Mouse (Mus musculus): Measurements from ENCODE around the gene Tgfb3. TPM values are rescaled to one million over a fixed set of nuclear protein-coding genes. Genes with fewer than 3 reads are reported as not detected.

Tgfb3 gene
- polyA plus RNA-seq, 1 experiment from 2014 or later, result 6.1 TPM

DNA sequence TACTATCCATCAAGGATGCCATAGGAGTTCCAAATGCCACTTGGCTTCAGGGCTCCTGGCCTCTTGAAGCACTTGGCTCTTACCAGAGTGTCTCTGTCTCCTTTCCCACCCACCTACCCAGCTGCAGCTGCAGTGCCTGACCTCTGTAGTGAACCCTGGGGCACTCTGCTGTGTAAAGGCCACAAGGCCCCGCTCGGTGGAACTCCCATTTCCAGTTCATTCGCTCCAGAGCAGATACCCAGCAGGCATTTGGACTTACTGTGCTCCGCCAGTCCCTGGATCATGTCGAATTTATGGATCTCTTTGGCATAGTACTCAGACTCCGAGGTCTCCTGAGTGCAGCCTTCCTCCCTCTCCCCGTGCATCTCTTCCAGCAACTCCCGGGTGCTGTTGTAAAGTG, 1.5 kb downstream of the Tgfb3 start:
- 22% methylated on average over 8 of the region's 8 CpGs for WGBS

DNA sequence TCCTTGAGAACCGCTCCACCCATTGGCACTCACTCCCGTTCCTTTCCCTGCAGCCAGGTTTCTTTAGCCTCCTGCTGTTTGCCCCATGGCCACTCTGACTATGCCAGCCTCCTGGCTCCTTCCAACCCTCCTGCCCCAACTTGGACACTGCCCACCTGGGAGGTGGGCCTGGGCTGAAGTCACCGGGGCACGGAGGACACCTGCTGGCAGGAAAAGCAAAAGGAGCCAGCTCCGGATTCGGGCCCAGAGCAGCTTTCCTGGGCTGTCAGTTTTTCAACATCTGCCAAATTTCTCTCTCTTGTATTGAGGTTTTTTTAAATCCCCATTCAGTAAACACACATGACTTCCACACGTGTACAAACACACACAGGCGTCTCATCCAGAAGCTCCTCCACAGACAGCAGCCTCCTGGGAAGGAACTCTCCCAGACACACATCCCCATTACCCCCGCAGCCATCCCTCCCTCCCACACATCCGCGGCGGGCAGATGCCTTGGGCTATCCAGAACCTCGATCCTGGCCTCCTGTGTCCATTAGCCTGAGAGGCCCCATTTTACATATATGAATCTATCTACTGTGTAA, 2.4 kb downstream of the Tgfb3 start:
- Histone ChIP-seq H3K9me3 (no peaks in the 10 kb centered on the region; the same call in 1 of the 2 replicates), H3K27me3 (ENCODE audit: poor library complexity, severe bottlenecking) (peaks cover 57% of the 10 kb centered on the region), H3K36me3 (replicated peaks) (no peaks in the 10 kb centered on the region), H3K4me1 (peaks cover 36% of the 10 kb centered on the region), H3K4me3 (peak overlapping the region; percentile 65), H3K27ac (no peak overlapping the region)
- DNase-seq (ENCODE audit: extremely low spot score, low spot score), result peak; percentile 17
- 9% methylated on average over 13 of the region's 13 CpGs for WGBS

More for the DNA sequence above, 1.5 kb downstream of the Tgfb3 start:
- Histone ChIP-seq H3K4me1 (peaks cover 39% of the 10 kb centered on the region), H3K4me3 (peak overlapping the region; percentile 65), H3K27me3 (ENCODE audit: poor library complexity, severe bottlenecking) (peaks cover 59% of the 10 kb centered on the region), H3K36me3 (replicated peaks) (no peaks in the 10 kb centered on the region), H3K9me3 (no peaks in the 10 kb centered on the region), H3K27ac (peak overlapping the region; percentile 91)
- DNase-seq (ENCODE audit: extremely low spot score, low spot score), result no peak

DNA sequence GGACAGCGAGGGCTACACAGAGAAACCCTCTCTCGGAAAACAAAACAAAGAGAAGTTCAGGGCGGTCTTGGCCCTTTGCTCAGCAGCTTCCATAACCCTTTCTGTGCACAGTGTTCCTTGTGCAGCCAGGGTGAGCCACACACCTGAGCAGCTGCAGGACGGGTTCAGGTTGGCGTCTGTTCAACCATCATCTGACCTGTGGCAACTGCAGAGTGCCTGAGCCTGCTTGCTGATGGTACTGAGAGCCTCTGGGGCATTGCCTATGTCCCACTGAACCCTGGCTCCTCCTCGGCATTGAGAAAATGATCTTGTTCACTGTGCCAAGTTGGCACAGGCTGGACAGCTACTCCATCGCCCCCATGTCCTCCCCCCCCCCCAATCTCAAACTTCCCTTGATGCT, 3.5 kb downstream of the Tgfb3 start:
- peaks cover 46% of the 10 kb centered on the region for H3K27me3 ChIP-seq (ENCODE audit: poor library complexity, severe bottlenecking)
- H3K27ac ChIP-seq, result no peak overlapping the region
- peaks cover 42% of the 10 kb centered on the region for H3K4me1 ChIP-seq
- H3K9me3 ChIP-seq, result no peaks in the 10 kb centered on the region; the same call in 1 of the 2 replicates
- WGBS, result 88% methylated on average over 7 of the region's 7 CpGs
- H3K4me3 ChIP-seq, result no peak overlapping the region
- no peak for DNase-seq (ENCODE audit: extremely low spot score, low spot score)
- H3K36me3 ChIP-seq (replicated peaks), result no peaks in the 10 kb centered on the region

DNA sequence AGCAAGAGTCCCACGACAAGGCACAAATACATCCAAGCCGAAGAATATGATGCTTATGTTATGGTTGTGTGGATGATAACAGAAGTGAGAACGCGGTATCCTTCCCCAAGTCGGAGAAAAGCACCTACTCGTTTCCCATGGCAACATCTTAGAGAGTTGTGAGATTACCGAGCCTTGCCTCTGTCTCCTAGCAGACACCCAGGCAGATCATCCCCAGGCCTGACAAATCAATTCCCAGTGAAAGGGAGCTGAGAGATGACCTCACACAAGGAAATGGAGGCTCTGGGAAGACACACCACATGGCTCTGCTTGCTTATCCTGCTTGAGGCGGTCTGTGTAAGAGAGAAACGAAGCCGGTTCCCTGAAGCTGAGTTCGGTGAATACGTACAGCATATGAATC, 4.2 kb downstream of the Tgfb3 start:
- 87% methylated on average over 12 of the region's 12 CpGs for WGBS
- DNase-seq (ENCODE audit: extremely low spot score, low spot score), result no peak

DNA sequence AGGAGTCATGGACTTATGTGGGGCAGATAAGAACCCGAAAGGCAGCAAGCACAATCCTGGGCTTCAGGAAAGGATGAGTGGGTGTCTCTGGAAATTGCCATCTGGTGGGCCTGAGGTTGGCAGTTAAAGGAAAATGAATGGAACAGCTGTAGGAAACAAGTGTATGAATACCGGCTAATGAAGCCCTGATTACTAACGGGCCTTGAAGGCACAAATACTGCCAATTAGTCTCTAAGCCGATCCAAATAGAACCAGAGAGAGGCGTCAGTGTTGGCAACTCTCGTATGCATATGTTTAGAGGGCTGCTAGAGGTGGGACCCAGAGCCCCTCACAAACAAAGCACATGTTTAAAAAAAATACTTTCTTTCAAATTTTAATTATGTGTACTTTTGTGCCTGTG, 7.4 kb downstream of the Tgfb3 start:
- Histone ChIP-seq H3K4me3 (no peak overlapping the region), H3K27me3 (ENCODE audit: poor library complexity, severe bottlenecking) (peaks cover 18% of the 10 kb centered on the region), H3K36me3 (replicated peaks) (no peaks in the 10 kb centered on the region), H3K4me1 (peaks cover 16% of the 10 kb centered on the region), H3K27ac (no peak overlapping the region), H3K9me3 (no peaks in the 10 kb centered on the region; the same call in 1 of the 2 replicates)
- 76% methylated on average over 6 of the region's 6 CpGs for WGBS
- no peak for DNase-seq (ENCODE audit: extremely low spot score, low spot score)

More for the DNA sequence above, 4.2 kb downstream of the Tgfb3 start:
- no peaks in the 10 kb centered on the region; the same call in 1 of the 2 replicates for H3K9me3 ChIP-seq
- no peak overlapping the region for H3K27ac ChIP-seq
- H3K4me3 ChIP-seq, result no peak overlapping the region
- H3K36me3 ChIP-seq (replicated peaks), result no peaks in the 10 kb centered on the region
- peaks cover 42% of the 10 kb centered on the region for H3K4me1 ChIP-seq
- H3K27me3 ChIP-seq (ENCODE audit: poor library complexity, severe bottlenecking), result peaks cover 39% of the 10 kb centered on the region

DNA sequence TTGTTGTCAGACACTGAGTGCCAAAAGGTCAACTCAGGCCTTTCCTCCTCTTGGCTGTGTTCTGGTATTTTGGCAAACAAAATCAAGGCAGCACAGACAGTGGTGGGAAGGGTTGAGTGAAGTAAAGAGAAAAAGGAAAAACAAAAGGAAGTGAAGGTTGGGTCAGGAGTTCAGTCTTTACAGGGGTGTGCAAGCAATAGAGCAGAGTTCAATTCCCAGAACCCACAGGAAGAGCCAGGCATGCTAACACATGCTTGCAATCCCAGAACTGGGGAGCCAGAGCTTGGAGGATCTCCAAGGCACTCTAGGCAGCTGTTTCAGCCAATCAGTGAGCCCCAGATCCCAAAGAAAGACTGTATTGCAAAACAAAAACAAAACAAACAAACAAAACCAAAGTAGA, 14.0 kb downstream of the Tgfb3 start:
- DNase-seq (ENCODE audit: extremely low spot score, low spot score), result no peak

DNA sequence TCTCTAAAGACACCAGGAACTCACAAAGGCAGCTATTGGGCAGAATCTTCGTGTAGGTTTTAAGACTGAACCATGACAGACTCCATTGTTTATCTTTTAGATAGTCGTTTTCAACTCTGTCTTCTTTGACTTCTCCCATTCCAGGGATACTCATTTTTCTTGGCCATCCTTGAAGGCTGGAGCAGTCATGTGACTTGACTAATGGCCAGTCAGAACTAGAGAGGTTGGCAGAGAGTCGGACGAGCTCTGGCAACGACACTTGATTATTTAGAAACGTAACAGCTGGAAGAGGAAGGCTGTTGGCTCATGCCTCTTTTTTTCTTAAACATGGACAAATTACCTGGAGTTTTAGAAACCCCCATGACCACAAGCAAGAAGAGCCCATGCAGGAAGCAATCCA, 19.5 kb downstream of the Tgfb3 start:
- DNase-seq (ENCODE audit: extremely low spot score, low spot score), result no peak
- H3K36me3 ChIP-seq (replicated peaks), result peaks cover 22% of the 10 kb centered on the region

More for the DNA sequence above, 14.0 kb downstream of the Tgfb3 start:
- H3K9me3 ChIP-seq, result no peaks in the 10 kb centered on the region
- H3K27ac ChIP-seq, result no peak overlapping the region
- H3K27me3 ChIP-seq (ENCODE audit: poor library complexity, severe bottlenecking), result no peaks in the 10 kb centered on the region
- H3K36me3 ChIP-seq (replicated peaks), result peaks cover 10% of the 10 kb centered on the region
- H3K4me1 ChIP-seq, result no peaks in the 10 kb centered on the region
- no peak overlapping the region for H3K4me3 ChIP-seq

DNA sequence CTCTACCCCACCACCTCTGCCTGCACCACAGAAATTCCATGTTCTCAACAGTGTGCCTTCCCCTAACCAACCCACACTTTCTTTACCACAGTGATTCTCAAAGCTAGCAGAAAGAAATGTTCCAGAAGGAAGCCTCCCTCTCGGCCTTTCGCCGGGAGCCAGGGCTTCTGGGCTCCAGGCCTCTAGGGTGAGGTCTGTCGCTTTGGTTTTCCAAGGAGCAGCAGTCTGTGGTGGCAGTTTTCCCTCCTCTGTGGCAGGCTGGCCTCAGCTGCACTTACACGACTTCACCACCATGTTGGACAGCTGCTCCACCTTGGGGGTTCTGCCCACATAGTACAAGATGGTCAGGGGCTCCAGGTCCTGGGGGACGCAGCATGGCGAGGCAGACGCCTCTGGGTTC, 21.3 kb downstream of the Tgfb3 start:
- Histone ChIP-seq H3K36me3 (replicated peaks) (peaks cover 22% of the 10 kb centered on the region), H3K9me3 (no peaks in the 10 kb centered on the region), H3K27me3 (ENCODE audit: poor library complexity, severe bottlenecking) (no peaks in the 10 kb centered on the region), H3K4me3 (no peak overlapping the region), H3K4me1 (no peaks in the 10 kb centered on the region), H3K27ac (no peak overlapping the region)
- no peak for DNase-seq (ENCODE audit: extremely low spot score, low spot score)
- 85% methylated on average over 8 of the region's 8 CpGs for WGBS

More for the DNA sequence above, 19.5 kb downstream of the Tgfb3 start:
- no peaks in the 10 kb centered on the region for H3K4me1 ChIP-seq
- H3K4me3 ChIP-seq, result no peak overlapping the region
- no peaks in the 10 kb centered on the region for H3K27me3 ChIP-seq (ENCODE audit: poor library complexity, severe bottlenecking)
- 92% methylated on average over 6 of the region's 6 CpGs for WGBS
- H3K27ac ChIP-seq, result no peak overlapping the region
- H3K9me3 ChIP-seq, result no peaks in the 10 kb centered on the region

DNA sequence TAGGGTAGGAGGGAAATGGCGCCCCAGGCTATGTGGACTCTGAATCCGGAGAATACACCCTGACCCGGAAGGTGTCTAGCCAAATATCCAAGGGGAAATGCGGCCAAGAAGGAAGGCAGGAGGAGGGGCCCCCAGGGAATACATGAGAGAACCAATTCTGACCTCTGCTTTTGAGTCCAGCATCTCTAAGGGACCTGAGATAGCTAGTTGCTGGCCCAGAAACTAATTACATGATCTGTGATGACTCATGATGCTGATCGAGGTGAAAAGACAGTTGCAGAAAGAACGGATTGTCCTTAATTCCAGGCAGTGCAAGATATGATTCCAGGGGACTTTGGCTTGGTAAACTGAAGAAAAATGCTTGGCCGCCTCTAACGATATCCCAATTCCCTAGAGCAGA, 21.9 kb downstream of the Tgfb3 start:
- no peak overlapping the region for H3K27ac ChIP-seq
- H3K36me3 ChIP-seq (replicated peaks), result peaks cover 19% of the 10 kb centered on the region
- no peak for DNase-seq (ENCODE audit: extremely low spot score, low spot score)
- no peaks in the 10 kb centered on the region for H3K9me3 ChIP-seq
- H3K4me3 ChIP-seq, result no peak overlapping the region
- WGBS, result 91% methylated on average over 8 of the region's 8 CpGs
- H3K27me3 ChIP-seq (ENCODE audit: poor library complexity, severe bottlenecking), result no peaks in the 10 kb centered on the region
- no peaks in the 10 kb centered on the region for H3K4me1 ChIP-seq

DNA sequence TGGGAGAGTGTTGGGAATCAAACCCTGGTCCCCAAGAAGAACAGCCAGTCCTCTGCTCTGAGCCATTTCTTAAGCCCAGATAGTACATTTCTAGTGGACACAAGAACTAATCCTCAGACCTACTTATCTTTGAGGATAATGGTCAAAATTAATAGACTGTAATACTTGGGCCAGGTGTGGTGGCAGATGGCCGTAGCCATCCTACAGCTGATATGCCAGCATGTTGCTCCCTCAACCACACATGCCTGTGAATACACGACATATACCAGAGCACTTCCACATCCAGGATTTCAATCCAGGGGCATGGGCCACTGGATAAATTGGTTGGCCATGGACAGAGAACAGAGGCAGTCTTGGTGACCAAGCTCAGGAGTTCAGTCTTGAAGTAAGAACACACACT, 23.5 kb downstream of the Tgfb3 start:
- H3K9me3 ChIP-seq, result no peaks in the 10 kb centered on the region
- H3K27me3 ChIP-seq (ENCODE audit: poor library complexity, severe bottlenecking), result no peaks in the 10 kb centered on the region
- no peaks in the 10 kb centered on the region for H3K4me1 ChIP-seq
- H3K36me3 ChIP-seq (replicated peaks), result peaks cover 14% of the 10 kb centered on the region; the same call in 1 of the 2 replicates
- no peak overlapping the region for H3K27ac ChIP-seq
- H3K4me3 ChIP-seq, result no peak overlapping the region
- no peak for DNase-seq (ENCODE audit: extremely low spot score, low spot score)
- WGBS, result 93% methylated on average over 2 of the region's 2 CpGs

DNA sequence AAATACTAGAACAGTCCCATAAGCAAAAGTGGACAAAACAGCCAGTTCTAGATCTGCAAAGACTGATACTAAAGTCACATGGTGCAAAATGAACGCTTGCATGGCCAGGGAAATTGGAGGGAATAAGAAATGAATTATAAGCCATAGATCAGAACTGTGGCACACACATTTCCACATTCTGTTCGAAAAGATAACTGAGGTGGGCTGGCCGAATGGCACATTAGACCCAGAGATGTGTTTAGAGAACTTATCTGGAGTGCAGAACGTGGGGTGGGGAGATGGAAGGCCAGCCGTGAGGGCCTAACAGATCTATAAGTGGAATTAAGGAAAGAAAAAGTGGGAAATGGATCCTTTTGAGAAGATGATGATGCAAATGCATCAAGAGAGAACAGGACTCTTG, 27.4 kb downstream of the Tgfb3 start:
- Histone ChIP-seq H3K36me3 (replicated peaks) (peaks cover 6% of the 10 kb centered on the region; the same call in 1 of the 2 replicates), H3K9me3 (no peaks in the 10 kb centered on the region), H3K27me3 (ENCODE audit: poor library complexity, severe bottlenecking) (no peaks in the 10 kb centered on the region), H3K27ac (no peak overlapping the region), H3K4me3 (no peak overlapping the region), H3K4me1 (peaks cover 16% of the 10 kb centered on the region)
- WGBS, result 92% methylated on average over 5 of the region's 5 CpGs
- DNase-seq (ENCODE audit: extremely low spot score, low spot score), result no peak

DNA sequence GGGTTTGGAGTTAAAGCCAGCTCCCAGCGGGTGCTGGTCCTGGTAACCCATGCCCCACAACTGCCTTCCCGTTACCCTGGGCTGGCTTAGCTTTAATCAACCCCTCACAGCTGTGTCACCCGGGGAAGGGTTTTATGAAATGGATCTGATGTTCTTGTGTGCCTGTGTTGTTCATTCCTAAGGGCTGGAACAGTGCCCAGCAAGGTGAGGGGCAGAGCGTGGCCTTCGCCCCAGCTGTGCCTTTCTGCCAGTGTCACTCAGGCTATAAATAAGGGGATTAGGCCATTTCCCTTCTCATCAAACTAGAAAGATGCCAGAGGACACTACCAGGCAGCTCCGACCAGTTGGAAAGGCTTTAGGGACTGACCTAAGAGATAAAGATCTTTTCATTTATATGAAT, 29.0 kb downstream of the Tgfb3 start:
- Histone ChIP-seq H3K9me3 (no peaks in the 10 kb centered on the region), H3K27me3 (ENCODE audit: poor library complexity, severe bottlenecking) (no peaks in the 10 kb centered on the region)
- 83% methylated on average over 6 of the region's 6 CpGs for WGBS

DNA sequence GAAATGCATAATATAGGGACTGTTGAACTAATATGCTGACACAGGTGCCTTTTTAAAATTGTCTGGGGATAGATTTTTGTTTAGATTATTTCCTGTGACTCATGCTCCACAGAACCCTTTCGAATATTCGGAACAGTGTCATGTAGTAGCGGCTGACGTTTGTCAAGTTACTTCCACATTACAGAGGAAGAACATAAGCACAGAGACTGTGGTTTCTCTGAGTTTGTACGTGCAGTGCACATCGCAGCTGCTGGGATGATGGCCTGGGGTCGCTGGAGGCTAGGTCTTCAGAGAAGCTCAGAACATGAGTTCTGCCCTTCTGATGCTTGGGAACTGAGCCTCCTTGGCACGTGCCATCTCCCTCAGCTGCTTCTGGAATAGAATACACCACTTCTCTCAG, 31.5 kb downstream of the Tgfb3 start:
- WGBS, result 91% methylated on average over 8 of the region's 8 CpGs
- Histone ChIP-seq H3K36me3 (replicated peaks) (peaks cover 11% of the 10 kb centered on the region), H3K9me3 (peaks cover 8% of the 10 kb centered on the region), H3K4me1 (peaks cover 16% of the 10 kb centered on the region), H3K27ac (no peak overlapping the region), H3K4me3 (no peak overlapping the region), H3K27me3 (ENCODE audit: poor library complexity, severe bottlenecking) (no peaks in the 10 kb centered on the region)
- DNase-seq (ENCODE audit: extremely low spot score, low spot score), result no peak

More for the DNA sequence above, 29.0 kb downstream of the Tgfb3 start:
- DNase-seq (ENCODE audit: extremely low spot score, low spot score), result no peak
- Histone ChIP-seq H3K27ac (no peak overlapping the region), H3K4me3 (no peak overlapping the region), H3K4me1 (peaks cover 16% of the 10 kb centered on the region), H3K36me3 (replicated peaks) (no peaks in the 10 kb centered on the region)

DNA sequence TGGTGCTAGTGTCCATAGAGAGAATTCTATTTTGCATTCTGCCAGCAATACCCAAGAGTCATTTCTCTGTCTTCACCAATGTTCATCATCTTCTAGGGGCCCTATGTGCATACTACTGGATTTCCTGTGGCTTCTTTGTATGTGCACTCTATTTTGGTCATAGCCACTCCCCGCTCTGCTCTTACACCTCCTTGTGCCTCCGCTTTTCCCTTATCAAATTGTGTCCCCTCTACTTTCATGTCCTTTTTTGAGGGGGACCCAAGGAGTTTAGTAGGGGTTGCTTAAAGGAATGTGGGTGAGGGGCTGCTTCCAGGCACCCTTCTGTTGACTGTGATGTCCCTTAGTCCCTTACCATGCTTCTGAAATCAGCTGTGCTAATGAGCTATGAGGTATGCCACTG, 32.1 kb downstream of the Tgfb3 start:
- no peak overlapping the region for H3K4me3 ChIP-seq
- H3K36me3 ChIP-seq (replicated peaks), result peaks cover 11% of the 10 kb centered on the region
- 95% methylated on average over 2 of the region's 2 CpGs for WGBS
- H3K4me1 ChIP-seq, result peaks cover 16% of the 10 kb centered on the region
- peaks cover 8% of the 10 kb centered on the region for H3K9me3 ChIP-seq
- no peak overlapping the region for H3K27ac ChIP-seq
- no peaks in the 10 kb centered on the region for H3K27me3 ChIP-seq (ENCODE audit: poor library complexity, severe bottlenecking)
- no peak for DNase-seq (ENCODE audit: extremely low spot score, low spot score)

Measured in forebrain, embryonic 10.5 days (tissue).